Mouse (Mus musculus): ENCODE measurements around the gene Cdh22.

GRCm38 (mm10) chr2:165283644-165284043 lies 49.0 kb upstream of the Cdh22 start:
- TF ChIP-seq SRF (IDR thresholded peaks at IDR 0.05; ENCODE audit: control insufficient read depth, insufficient read length, low read depth) (no peak), POLR2A (IDR thresholded peaks at IDR 0.05; ENCODE audit: insufficient read length, low read depth) (no peak), E2F4 (IDR thresholded peaks at IDR 0.05; ENCODE audit: insufficient read depth) (no peak), MYOD1 (IDR thresholded peaks at IDR 0.05; ENCODE audit: control insufficient read depth in 1 of 3, insufficient read length in 2 of 3, low read depth in 2 of 3) (no peak), POLR2AphosphoS2 (IDR thresholded peaks at IDR 0.05; ENCODE audit: insufficient read length, low read depth) (no peak), REST (IDR thresholded peaks at IDR 0.05; ENCODE audit: insufficient read depth, insufficient read length) (no peak), USF1 (IDR thresholded peaks at IDR 0.05; ENCODE audit: low read depth) (no peak), MAX (IDR thresholded peaks at IDR 0.05; ENCODE audit: low read depth) (no peak)

Measured in myocyte (in vitro differentiated cells).